Mouse (Mus musculus) lung, embryonic 16.5 days (tissue): ENCODE results near the gene Ceacam2. TPM values are rescaled to one million over a fixed set of nuclear protein-coding genes. Genes with fewer than 3 reads are reported as not detected.
A peak's percentile ranks its signal among the peaks of the same experiment; 100 is the strongest.
"Not testable (repeated sequence)": the region's sequence is repeated elsewhere in the genome, so short reads cannot be mapped to it uniquely, and the experiment has no call there.

Experiments
- ATAC-seq: fragments of 200-750 bp; cut with Nextera tagmentation; 2 replicates; pipeline ENCODE4 v1.8.0; 2017; ENCODE audit warnings: low read depth, mild to moderate bottlenecking, moderate library complexity
- H3K27ac ChIP-seq: fragments of 300-500 bp; sonication (generic); 2 replicates; pipeline ENCODE4 v1.5.1; 2014; ENCODE audit warnings: mild to moderate bottlenecking, control low read depth, low read length
- H3K27me3 ChIP-seq: fragments of 300-500 bp; sonication (generic); 2 replicates; pipeline ENCODE4 v1.6.1; 2014; ENCODE audit warnings: low read depth, low read length, mixed read lengths; ENCODE audit not compliant: control insufficient read depth, insufficient read depth
- H3K36me3 ChIP-seq: fragments of 300-500 bp; sonication (generic); 2 replicates; pipeline ENCODE4 v1.6.1; 2014; ENCODE audit warnings: low read length; ENCODE audit not compliant: control insufficient read depth, insufficient read depth
- H3K4me1 ChIP-seq: fragments of 300-500 bp; sonication (generic); replicated peaks from 2 replicates; pipeline ENCODE4 v1.6.1; 2014; ENCODE audit warnings: low read length, mixed read lengths; ENCODE audit not compliant: control insufficient read depth, insufficient read depth
- H3K4me2 ChIP-seq: fragments of 300-500 bp; sonication (generic); 2 replicates; pipeline ENCODE4 v1.6.1; 2014; ENCODE audit warnings: low read depth, low read length, control low read depth
- H3K4me3 ChIP-seq: fragments of 300-500 bp; sonication (generic); 2 replicates; pipeline ENCODE4 v1.5.1; 2014; ENCODE audit warnings: mild to moderate bottlenecking, low read length, control low read depth
- H3K9ac ChIP-seq: fragments of 300-500 bp; sonication (generic); 2 replicates; pipeline ENCODE4 v1.6.1; 2014; ENCODE audit warnings: low read length, control low read depth
- H3K9me3 ChIP-seq: fragments of 300-500 bp; sonication (generic); 2 replicates; pipeline ENCODE4 v1.6.1; 2016; ENCODE audit warnings: low read length; ENCODE audit not compliant: control insufficient read depth
- WGBS: fragments of 180-500 bp; shearing (Covaris S2); extraction: QIAGEN DNeasy Blood & Tissue Kit; methylation state at CpG from one replicate; pipeline ENCODE4 v1.1.7; 2014; 5-methylcytosine and 5-hydroxymethylcytosine counted together
- polyA plus RNA-seq: library from polyadenylated mRNA; unstranded; fragments of >200 nt; fragmentation: Nextera tagmentation; extraction: Ambion mirVana; gene quantifications from 2 replicates; pipeline ENCODE4 v1.2.1, GENCODE M21; 2015

Ceacam2 gene
- polyA plus RNA-seq, 1 experiment from 2014 or later, result 0.09 TPM

DNA sequence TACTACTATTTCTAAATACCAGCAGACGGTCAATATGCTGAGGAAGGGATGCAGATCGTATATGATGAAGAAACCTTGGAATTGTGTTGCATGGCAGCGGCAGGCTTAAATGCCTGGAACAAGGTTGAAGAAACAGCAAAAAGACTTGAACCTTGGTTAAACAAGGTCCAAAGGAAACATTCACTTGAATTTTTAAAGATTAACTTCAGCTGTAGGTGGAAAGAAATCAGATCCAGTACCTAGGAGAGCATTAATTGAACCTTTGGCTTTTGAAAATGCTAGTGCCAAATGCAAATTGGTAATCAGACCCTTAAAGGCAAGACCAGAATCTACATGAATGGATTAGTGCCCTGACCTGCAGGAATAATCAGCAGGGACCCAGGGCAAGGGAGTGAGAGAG, 50.3 kb downstream of the Ceacam2 start:
- H3K4me2 ChIP-seq, H3K9ac ChIP-seq, H3K9me3 ChIP-seq, H3K27ac ChIP-seq, H3K4me3 ChIP-seq, H3K36me3 ChIP-seq, H3K27me3 ChIP-seq, ATAC-seq, H3K4me1 ChIP-seq: not testable (repeated sequence)
- WGBS, result 74% methylated on average over 3 of the region's 3 CpGs

DNA sequence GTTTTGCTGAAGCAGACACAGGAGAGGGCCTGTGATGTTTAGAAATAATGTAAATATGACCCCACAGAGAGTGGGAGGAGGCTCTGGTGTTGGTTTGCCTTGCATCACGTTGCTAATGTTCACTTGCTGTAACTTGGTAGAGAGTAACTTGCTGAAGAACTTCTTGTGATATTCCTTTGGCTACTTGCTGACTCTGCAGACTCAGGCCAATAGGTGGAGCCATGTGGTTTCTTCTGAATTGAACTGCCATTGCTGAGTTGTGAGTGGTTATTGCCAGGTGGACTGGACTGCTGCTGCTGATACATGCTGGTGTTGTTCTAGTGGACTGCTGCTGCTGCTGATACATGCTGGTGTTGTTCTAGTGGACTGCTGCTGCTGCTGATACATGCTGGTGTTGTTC, 53.5 kb downstream of the Ceacam2 start:
- no peaks in the 10 kb centered on the region for H3K27me3 ChIP-seq
- H3K9me3 ChIP-seq, result no peaks in the 10 kb centered on the region
- H3K4me3 ChIP-seq, result no peak overlapping the region
- WGBS, result 5% methylated on average over 1 of the region's 1 CpGs
- H3K9ac ChIP-seq, result no peak overlapping the region
- no peaks in the 10 kb centered on the region for H3K36me3 ChIP-seq
- ATAC-seq, result no peak
- H3K4me1 ChIP-seq, result no peaks in the 10 kb centered on the region; the same call in 1 of the 2 replicates
- H3K27ac ChIP-seq, result no peak overlapping the region
- H3K4me2 ChIP-seq, result no peak overlapping the region

DNA sequence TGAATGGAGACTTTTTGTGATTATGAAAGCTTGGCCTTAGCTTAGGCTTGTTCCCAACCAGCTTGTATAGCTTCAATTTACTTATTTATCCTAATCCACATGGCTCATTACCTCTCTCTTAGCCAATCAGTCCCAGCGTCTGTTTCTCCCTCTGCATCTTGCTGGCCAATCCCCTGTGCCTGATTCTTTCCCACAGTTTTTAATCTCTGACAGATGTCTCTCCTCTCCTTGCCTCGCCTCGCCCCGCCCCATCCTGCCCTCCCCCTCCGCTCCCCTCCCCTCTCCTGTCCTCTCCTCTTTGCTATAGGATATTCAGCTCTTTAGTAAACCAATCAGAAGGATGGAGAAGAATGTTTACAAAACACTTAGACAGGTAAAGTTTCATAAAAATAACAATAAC, 54.6 kb downstream of the Ceacam2 start:
- 71% methylated on average over 5 of the region's 5 CpGs for WGBS
- no peak overlapping the region for H3K4me2 ChIP-seq
- H3K4me1 ChIP-seq, result no peaks in the 10 kb centered on the region; the same call in 1 of the 2 replicates
- no peaks in the 10 kb centered on the region for H3K36me3 ChIP-seq
- ATAC-seq, result no peak
- no peaks in the 10 kb centered on the region for H3K27me3 ChIP-seq
- H3K9ac ChIP-seq, result no peak overlapping the region
- no peak overlapping the region for H3K4me3 ChIP-seq
- H3K27ac ChIP-seq, result no peak overlapping the region
- no peaks in the 10 kb centered on the region for H3K9me3 ChIP-seq

DNA sequence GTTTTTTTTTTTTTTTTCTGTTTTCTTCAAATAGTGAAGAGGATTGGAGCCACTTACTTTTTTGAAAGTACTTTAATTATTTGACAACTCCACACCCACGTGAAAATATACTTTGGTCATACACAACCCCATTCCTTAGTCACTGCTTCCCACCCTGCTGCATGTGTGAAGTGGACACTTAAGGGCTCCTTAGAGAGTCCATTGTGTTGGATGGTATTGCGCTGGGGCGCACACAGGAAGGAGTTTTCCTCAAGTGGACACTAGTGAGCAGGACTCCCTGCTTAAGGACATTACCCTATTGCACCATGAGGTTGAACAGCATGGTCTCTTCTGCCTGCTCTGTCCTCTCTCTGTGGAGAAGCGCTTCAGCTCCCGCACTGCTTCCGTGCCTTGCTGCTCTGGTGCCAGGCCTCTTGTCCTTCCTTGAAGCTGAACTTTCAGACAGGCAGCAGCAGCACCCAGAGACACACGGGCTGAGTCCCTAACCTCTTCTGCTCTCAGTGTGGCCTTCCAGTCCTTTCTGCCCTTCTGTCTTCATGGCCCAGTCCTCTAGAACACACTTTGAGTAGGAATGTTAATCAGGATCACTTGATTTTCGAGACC, 56.4 kb downstream of the Ceacam2 start:
- H3K4me1 ChIP-seq, result no peaks in the 10 kb centered on the region; the same call in 1 of the 2 replicates
- WGBS, result 57% methylated on average over 8 of the region's 8 CpGs
- no peaks in the 10 kb centered on the region for H3K27me3 ChIP-seq
- no peak overlapping the region for H3K4me3 ChIP-seq
- H3K27ac ChIP-seq, result no peak overlapping the region
- no peak overlapping the region for H3K4me2 ChIP-seq
- no peaks in the 10 kb centered on the region for H3K9me3 ChIP-seq
- peak; percentile 62; the same call in 1 of the 2 replicates for ATAC-seq
- H3K9ac ChIP-seq, result no peak overlapping the region
- H3K36me3 ChIP-seq, result no peaks in the 10 kb centered on the region

DNA sequence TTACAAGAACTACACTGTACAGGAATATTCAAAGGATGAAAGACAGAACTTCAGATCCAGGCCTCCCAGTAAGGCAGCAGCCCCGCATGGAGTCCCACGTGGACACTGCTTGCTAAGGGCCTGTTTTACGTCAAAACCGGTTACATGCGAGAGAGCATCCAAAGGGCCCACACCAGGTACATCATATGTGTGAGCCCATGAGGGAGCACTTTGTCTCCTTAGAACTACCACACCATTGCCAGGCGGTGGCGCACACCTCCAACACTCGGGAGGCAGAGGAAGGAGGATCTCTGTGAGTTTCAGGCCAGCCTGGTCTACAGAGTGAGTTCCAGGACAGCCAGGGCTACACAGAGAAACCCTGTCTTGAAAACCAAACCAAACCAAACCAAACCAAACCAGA, 58.9 kb downstream of the Ceacam2 start:
- not testable (repeated sequence) for H3K4me1 ChIP-seq, H3K27ac ChIP-seq, H3K4me2 ChIP-seq, H3K4me3 ChIP-seq, H3K27me3 ChIP-seq, ATAC-seq, H3K36me3 ChIP-seq, H3K9me3 ChIP-seq, H3K9ac ChIP-seq
- 71% methylated on average over 8 of the region's 8 CpGs for WGBS

DNA sequence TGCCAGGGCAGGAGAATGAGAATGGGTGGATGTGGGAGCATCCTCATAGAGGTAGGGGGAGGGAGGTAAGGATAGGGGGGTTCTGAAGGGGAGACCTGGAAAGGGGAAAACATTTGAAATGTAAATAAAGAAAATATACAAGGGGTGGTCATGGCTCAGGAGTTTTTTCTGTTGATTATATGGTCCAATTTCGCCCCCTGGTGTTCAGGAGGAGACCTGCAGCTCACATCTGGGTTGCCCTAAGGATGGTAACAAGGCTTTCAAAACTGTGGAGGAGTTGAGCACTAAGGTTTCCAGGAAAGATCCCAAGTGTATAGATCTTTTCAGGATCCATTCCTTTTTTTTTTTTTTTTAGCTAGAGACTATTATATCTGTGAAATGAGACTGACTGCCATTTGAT, 60.2 kb downstream of the Ceacam2 start:
- no peaks in the 10 kb centered on the region for H3K27me3 ChIP-seq
- no peak overlapping the region for H3K4me2 ChIP-seq
- no peaks in the 10 kb centered on the region for H3K36me3 ChIP-seq
- no peak overlapping the region for H3K9ac ChIP-seq
- no peak overlapping the region for H3K4me3 ChIP-seq
- WGBS, result 0% methylated on average over 1 of the region's 1 CpGs
- no peak for ATAC-seq
- no peak overlapping the region for H3K27ac ChIP-seq
- no peaks in the 10 kb centered on the region for H3K9me3 ChIP-seq
- H3K4me1 ChIP-seq, result no peaks in the 10 kb centered on the region; the same call in 1 of the 2 replicates

DNA sequence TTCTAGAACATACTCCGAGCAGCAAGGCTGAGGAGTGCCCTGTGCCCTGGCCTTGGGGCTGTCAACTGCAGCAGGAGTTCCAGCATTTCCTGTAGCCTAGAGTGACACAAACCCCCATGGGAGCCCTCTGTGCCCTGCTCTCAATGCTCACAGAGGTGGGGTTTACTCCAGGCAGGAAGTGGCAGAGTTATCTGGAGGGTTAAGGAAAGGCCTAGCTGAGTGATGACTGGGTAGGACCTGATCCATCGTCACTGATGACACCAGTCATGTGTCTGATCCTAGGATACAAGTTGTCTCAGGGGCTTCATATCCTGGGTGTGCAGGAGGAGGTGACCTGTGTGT, 61.9 kb downstream of the Ceacam2 start:
- not testable (repeated sequence) for H3K4me2 ChIP-seq, H3K9me3 ChIP-seq, H3K27me3 ChIP-seq, H3K36me3 ChIP-seq, H3K9ac ChIP-seq, H3K4me3 ChIP-seq, H3K4me1 ChIP-seq, H3K27ac ChIP-seq
- ATAC-seq, result peak; percentile 31; the same call in 1 of the 2 replicates
- 63% methylated on average over 2 of the region's 2 CpGs for WGBS

DNA sequence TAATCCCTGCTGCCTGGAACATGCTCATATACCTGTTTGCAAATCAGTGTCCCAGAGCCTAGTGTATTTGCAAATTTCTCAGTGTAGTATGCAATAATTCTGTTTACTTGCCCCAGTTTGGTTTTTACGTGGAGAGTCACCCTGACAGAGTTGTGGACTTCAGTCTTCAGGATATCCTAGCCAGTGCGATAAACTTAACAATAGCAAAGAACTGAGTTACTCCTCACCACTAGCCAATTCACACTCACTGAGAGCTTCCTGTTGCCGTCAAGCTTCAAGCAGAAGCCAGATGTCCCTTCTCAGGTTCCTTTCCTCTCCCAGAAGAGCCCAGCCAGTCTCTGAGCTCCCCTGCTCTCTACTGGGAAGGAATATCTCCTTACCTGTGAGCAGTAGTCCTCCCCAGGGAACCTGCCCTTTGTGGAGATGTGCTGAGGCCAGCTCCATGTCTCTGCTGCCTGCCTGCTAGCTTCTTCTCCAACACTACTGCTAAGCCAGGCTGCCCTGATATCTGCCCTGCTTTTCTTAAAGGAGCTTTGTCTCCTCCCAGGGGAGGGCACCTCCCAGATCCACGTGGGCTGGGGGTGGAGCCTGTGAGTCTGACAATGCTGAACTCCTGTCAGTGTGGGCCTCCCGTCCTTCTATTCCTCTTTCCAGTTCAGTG, 62.4 kb downstream of the Ceacam2 start, which contains the start of gene Ceacam1:
TSS of gene Ceacam1 (minus strand) at position 513 of the 661 bp plus-strand sequence.
- not testable (repeated sequence) for H3K27me3 ChIP-seq, H3K27ac ChIP-seq, H3K9me3 ChIP-seq, H3K4me1 ChIP-seq, H3K36me3 ChIP-seq
- Histone ChIP-seq H3K4me2 (peak within 1 kb of the TSS; percentile 34; the same call in 1 of the 2 replicates), H3K9ac (0 out of 2 replicates have a peak within 1 kb of the TSS, but pooled peaks have one; percentile 15), H3K4me3 (peak within 1 kb of the TSS; percentile 4; the same call in 1 of the 2 replicates)
- ATAC-seq, result peak; percentile 85
- 16% methylated on average over 5 of the region's 5 CpGs for WGBS

DNA sequence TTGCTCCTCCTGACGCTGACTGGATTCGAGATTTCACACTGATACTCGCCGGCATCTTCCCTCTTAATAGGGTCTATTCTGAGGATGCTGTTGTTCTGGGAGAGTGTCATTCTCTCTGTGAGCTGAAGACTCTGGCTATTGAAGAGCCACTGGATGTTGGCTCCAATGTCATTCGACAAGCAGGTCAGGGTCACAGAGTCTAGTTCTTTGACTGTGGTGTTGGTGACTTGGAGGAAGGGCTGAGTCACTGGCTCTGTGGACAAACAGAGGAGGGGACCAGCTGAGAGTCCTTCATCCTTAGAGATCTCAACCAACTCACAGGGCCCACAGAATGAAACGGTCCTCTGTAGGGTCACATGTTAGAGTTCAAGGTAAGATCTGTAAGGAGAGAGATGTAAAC, 67.8 kb downstream of the Ceacam2 start:
- H3K4me2 ChIP-seq, H3K4me1 ChIP-seq, H3K4me3 ChIP-seq, H3K36me3 ChIP-seq, H3K27ac ChIP-seq, ATAC-seq, H3K9me3 ChIP-seq, H3K9ac ChIP-seq, H3K27me3 ChIP-seq: not testable (repeated sequence)
- 80% methylated on average over 6 of the region's 6 CpGs for WGBS
